Mouse (Mus musculus) left cerebral cortex, adult 18-20 months (tissue): Measurements from ENCODE around the gene Ifitm3. TPM values are rescaled to one million over a fixed set of nuclear protein-coding genes. Genes with fewer than 3 reads are reported as not detected.

ENCODE experiments used
- DNase-seq, 2 experiments: peaks; one replicate each; pipeline ENCODE4 v3.0.0; 2021 to 2022; ENCODE audit warnings: low spot score in 2 of 2, mixed read lengths in 1 of 2
- long read RNA-seq, 2 experiments: library from polyadenylated mRNA; stranded (forward); transcript quantifications; one replicate each; pipeline ENCODE4 v2.0.0; 2021
- total RNA-seq, 2 experiments: library from RNA; stranded (reverse); gene quantifications; 2 replicates each; pipeline ENCODE4 v1.2.3; 2021

The Ifitm3 gene
- 10 to 100 TPM; 12.9 to 13.6 TPM for total RNA-seq
- long read RNA-seq, experiment 1, transcript Ifitm3-201 (2 exons, 678 nt), result major isoform, 9 of 9 reads
- long read RNA-seq, experiment 1, partial matches to known transcripts, result 0 of 9 reads
- long read RNA-seq, experiment 1, other reads (novel, unspliced or antisense), result 0 of 9 reads
- long read RNA-seq, experiment 2, partial matches to known transcripts, result 0 of 4 reads
- long read RNA-seq, experiment 2, other reads (novel, unspliced or antisense), result 0 of 4 reads

DNA sequence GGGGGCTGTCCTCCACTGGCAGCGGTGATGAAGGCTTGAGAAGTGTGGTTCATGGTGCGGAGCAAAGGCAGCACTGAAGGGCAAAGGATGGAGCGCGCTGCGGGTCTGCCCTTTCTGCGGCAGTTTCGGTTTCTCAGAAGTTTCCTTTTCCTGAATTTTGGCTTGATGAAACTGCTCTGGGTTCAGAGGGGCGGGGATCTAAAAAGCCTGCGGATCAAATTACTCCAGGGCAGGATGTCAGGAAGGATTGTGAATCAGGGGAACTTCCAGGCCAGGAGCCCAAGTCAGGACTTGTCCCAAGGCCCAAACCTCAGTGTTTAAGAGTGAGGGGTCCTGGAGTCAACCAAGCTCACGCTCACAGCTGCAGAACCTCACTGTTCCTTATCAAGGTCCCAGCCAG is at the start of gene Ifitm3:
Gene Ifitm3, minus strand, starts transcription at position 178 of the 400 bp plus-strand sequence.
- no peak for DNase-seq

DNA sequence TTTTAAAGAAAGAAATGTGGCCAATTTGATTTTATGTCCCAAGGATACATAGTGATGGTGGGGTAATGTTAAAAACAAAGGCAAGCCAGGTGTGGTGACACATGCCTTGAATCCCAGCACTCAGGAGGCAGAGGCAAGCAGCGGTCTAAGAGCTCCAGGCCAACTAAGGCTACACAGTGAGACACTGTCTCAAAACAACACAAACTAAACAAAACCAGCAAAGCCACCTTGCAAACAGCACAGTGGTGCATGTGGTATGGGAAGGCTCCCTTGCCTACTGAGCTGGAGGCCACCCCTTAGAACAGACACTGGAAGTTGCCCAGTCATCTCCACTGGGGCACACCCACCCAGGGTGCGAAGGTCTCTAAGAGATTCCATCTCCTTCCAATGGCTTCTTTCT is 49.4 kb upstream of the Ifitm3 start:
- no peak for DNase-seq

DNA sequence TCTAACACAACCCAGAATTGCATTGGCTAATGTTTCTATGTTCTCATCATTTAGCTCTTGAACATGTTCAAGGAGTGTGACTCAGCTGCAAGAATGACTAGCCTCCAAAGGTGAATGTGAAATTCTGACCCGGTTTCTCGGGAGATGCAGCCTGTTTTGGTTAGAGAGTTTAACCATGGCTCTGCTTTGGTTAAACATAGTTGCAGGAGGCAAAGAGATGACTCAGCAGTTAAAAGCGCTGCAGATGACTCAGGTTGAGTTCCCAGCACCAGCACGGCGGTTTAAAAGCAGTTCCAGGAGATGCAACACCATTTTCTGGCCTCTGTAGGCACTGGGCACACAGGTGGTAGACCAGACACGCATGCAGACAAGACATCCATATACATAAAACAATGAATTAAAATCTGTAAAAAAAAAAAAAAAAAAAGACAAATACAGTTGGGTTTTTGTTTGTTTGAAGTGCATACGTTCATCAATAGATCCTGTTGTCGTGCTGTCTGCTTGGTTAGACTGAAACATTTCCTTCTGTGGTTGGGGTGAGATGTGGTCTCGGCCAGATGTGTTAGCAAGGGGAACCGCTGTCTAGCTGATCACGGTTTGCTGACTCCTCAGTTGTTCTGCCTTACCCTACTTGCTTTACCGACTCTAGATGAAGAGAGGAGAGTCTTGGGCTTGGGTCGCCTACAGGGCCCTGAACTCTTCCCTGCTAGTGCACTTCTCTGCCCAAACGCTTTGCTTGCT is 48.2 kb upstream of the Ifitm3 start:
- DNase-seq, result no peak

GRCm38 (mm10) chr7:141057541-141057940 is 47.0 kb upstream of the Ifitm3 start:
- no peak for DNase-seq

DNA sequence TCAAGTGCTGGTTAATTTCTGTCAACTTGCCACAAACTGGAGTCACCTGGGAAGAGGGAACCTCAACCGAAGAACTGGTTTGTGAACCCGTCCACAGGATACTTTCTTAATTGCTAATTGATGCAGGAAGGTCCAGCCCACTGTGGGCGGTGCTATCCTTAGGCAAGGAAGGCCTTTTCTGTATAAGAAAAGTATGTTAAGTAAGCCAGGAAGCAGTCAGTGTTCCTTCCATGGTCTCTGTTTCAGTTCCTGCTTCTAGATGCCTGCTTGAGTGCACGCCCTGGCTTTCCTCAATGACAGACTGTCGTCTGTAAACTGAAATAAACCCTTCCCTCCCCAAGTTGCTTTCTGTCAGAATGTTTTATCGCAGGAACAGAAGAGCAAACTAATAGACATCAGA is 46.4 kb upstream of the Ifitm3 start:
- DNase-seq, result no peak

DNA sequence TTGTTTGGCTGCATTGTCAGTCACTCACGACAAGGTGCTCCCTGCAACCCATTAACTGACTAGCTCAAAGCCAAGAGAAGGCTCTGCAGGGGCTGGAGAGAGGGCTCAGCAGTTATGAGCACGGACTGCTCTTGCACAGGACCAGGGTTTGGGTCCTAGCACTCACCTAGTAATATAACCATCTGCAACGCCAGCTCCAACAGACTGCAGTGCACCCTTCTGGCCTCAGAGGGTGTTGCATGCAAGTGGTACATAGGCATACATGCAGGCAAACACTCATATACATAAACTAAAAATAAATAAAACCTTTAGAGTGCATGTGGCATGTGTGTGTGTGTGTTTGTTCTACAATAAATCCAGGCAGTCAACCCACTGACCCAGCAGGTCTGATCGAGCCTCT is 45.2 kb upstream of the Ifitm3 start:
- no peak for DNase-seq

DNA sequence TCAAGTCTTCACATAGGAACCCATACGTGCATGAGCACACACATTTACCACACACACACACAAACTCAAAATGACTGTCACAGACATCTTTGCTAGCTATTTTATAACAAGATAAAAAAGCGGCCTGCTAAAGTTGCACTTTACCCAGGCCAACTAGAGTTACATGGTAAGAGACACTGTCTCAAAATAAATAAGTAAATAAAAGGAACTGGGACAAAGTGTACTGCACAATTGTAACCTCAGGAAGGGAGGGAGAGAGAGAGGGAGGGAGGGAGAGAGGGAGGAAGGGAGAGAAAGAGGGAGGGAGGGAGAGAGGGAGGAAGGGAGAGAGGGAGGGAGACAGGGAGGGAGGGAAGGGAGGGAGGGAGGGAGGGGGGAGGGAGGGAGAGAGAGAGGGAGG is 41.9 kb upstream of the Ifitm3 start:
- no peak for DNase-seq

DNA sequence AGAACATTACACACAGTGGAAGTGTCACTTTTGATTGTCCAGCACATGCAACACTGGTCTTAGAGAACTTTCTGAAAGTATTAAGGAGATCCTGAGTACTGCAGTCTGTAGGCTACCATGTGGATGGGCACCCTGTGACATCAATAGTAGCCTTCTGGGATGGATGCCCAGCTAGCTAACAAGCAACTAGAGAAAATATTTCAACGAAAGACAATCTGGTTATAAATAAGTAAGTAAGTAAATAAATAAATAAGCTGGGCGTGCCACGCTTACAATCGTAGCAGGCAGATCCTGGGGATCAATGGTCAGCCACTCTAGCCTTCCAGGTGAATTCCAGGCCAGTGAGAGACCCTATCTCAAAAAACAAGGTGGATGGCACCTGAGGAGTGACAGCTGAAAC is 41.4 kb upstream of the Ifitm3 start:
- DNase-seq, result no peak

DNA sequence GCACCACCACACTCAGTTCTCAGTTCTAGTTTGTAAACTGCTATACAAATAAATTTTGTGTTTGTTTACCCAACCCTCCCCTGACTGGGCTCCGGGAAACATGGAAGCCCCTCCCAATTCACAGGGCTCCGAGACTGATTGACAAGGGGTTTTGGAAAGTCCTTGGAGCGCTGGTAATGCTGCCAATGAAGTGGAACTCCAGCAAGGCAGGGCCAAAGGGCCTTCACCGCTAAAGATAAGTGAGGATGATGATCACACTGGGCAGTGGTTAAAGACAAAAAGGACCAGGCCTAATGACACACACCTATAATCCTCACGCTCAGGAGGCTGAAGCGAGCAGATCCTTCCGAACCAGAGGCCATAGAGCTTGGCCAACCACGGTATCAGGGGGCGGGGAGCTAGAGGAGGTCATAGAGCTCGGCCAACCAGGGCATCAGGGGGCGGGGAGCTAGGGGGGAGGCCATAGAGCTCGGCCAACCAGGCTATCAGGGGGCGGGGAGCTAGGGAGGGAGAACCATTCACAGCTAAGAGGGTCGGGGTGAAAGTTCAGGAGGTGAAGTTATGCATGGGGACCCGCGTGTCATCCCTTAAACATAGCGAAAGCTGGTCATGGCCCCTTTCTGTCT is 40.6 kb upstream of the Ifitm3 start:
- DNase-seq, result no peak

DNA sequence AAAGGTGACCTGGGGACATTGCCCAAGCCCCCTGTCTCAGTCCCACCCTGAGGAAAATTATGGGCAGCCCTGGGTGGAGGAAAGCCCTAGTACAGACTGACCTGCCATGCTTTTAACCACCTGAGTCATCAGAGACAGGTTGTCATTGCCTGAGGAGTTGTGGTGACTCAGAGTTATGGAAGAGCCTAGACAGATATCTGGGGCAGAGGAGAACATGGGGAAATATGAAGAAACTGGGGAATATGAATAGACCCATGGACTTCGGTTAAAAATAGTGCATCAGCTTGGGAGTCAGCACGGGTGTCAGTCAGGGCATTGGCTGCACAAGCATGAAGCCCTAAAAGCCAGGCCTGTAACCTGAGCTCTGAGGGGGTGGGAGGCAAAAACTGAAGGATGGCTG is 38.8 kb upstream of the Ifitm3 start:
- no peak for DNase-seq

GRCm38 (mm10) chr7:141048226-141049218 is 38.0 kb upstream of the Ifitm3 start:
- peak; percentile 90 to 94 for DNase-seq

DNA sequence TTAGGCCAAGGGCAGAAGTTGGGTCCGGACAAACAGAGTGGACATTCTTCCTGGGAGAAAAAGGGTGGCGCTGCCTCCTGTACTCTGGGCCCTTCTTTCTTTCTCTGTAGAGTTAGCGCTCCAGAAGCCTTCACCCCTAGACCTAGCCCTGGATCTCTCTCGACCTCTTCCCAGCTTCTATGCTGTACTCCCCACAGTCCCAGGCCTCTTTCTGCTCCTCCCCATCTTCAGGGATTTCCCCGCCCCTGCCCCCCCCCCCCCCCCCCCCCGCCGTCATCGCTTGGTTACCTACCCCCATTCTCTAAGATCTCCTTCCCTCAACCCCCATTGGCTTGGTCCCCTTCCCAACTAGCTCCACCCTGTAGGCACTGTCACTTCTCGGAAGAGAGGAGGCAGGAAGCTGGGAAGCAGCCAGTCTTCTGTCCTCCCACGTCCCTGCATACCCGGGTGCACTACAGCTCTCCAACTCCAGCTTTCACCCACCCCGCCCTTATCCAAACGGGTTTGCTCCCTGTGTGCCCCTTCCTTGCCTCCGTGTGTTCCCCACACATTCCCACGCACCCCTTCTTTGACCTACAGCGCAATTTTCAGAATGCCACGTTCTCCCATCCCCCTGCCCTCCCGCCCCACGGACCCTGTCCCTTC is 37.1 kb upstream of the Ifitm3 start:
- DNase-seq, result peak; percentile 65 to 76

DNA sequence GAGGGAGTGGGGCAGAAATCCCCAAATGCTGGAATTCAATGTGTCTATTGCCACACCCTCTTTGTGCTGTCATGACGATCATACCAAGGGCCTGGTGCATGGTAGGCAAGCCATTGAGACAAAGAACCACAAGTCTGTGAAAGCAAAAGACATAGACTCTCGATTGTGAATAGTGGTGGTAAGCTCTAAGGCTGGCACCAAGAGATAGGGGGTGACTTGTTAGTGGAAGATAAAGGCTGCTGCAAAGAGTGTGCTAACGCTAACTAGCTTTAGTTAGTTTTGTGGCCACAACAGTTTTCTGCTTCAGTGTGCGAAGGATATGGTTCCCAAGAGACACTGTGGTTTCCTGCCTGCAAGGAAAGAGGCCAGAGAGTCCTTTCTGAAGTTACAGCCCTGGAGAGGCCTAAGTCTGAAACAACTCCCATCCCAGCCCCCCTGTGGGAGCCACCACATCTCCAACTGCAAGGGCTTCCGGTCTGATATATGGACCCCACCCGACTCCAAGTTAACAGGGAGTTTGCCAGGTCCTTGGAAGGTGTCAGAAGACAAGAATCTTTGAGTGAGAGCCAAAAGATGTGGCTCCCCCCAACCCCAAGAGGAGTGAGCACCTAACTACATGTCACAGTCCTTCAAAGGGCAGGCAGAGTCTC is 36.5 kb upstream of the Ifitm3 start:
- no peak for DNase-seq

DNA sequence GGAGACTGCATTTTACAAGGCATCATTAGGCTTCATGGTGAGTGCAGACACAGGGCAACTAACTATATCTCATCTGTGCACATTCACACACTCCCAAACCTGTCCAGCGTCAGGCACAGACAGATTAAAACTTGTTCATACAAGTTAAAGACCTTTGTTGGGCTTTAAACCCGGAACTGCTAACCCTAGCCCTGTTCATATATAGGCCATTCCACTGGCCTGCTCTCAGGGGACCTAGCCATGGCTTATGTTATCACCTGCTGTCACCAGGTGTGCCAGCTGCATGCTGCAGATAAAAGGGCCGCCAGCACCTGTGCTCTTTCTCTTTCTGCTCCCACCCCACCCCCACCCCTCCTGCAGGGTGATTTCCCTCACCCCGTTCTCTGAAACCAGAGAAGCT is 32.0 kb upstream of the Ifitm3 start:
- no peak for DNase-seq

- no peak for DNase-seq
Observed at GRCm38 (mm10) chr7:141041661-141042060, 31.1 kb upstream of the Ifitm3 start.

DNA sequence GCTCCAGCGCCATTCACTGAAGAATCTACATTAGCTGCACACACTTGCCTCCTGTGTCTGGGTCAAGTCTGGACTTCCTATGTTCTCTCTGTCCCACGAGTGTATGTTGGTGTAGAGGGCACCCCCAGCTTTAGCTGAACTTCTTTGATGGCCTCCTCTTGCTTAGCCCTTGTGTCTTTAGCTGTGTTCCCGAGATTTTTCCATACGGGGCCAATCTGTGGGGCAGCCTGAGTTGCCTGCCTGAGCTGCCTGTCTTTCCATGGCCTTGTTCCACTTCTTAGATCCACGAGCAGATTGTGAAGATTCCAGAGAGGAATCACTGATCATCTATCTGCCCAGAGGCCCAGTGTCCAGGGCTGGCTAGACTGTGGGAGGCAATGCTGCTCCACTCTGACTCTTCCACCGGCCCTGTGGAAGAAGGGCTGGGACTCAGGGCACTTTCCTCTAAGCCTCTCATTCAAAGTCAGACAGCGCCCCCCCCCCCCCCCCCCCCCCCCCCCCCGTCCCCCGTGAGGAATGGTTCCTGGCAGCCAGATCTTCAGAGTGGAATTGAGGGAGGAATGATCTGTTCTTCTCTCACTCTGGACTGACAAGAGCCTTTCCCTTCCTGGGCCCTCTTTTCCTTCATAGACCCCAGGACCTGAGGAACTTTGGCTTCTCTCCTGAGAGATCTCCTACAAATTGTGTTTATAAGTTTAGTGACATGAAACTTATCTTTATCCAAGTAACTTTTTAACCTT is 30.5 kb upstream of the Ifitm3 start:
- no peak for DNase-seq

GRCm38 (mm10) chr7:141039386-141040107 is 29.0 kb upstream of the Ifitm3 start:
- no peak for DNase-seq

DNA sequence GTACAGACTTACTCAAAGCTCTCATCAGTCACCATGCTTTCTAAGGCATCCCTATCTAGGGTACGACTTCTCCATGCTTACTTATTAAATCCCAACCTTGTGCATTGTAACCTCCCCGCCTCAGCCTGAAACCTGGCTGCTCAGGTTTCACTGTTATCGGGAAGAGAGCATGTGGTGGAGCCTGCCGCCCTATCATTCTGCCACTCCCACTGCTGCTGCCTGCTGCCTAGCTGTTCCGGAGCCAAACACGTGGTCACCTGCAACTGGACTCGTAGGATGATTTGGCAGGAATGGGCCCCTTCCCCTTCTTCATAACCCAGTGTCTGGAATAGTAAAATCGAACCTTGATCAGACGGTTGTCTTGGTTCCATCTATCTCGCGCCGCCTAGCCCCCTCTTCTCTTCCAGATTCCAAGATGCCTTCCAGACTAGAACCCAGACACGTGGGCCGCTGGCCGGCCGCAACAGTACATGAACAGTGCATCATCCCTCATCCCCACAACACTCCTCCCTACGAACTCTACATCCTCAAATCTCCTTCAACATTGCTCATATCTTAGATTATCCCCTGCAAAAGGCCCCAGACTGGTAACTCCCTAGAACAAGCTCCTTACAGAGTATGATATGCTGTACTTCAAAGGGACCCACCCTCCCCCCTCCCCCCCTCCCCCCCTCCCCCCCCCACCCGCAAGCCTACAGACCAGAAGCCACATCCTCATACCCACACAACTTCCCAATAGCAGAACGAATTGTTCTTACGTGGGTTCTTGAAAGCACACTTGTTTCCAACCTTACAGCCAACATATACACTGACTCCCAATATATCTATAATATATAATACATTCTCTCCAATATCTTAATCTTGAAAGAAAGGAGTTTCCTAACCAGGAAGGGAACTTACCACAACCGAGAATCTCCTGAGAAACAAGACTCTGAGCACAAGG is 27.8 kb upstream of the Ifitm3 start:
- no peak for DNase-seq
